8 mouse cellular contexts compared by ENCODE assay signal in the genomic region with DNA sequence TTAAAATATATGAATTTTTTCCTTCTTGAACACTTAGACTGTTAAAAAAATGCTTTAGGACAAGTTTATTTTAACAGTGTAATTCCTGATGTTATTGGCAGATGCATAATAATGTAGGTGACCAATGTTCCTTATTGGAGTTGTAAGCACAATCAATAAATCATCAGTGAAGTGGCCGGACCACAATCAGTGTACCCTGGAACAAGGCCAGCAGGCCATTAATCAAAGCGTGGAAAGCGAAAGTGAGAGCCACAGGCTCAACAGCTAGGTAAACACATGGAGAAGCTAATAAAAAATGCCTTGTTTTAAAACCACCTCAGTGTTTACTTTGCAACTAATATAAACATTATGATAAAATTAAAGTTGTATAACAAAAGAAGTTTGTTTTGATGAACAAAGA.
DNase-seq lines count a peak whose midpoint lies in the region; ATAC-seq lines count a peak whose summit lies in the region.

No protein-coding gene starts in this region.

- peak; percentile 11 for DNase-seq in ovary, adult 18-20 months (ENCODE audit: low spot score)
- DNase-seq in ovary, postnatal 10 days (ENCODE audit: low spot score) = no peak
- DNase-seq in heart, postnatal 10 days = peak; percentile 14 to 18
- peak; percentile 53 to 67 for DNase-seq in lung, adult 18-20 months
- DNase-seq in thymus, adult 18-20 months = no peak
- DNase-seq in left cerebral cortex, adult 11 months (ENCODE audit: low spot score) = no peak
- DNase-seq in spleen, adult 18-20 months = no peak

- no peak for ATAC-seq in erythroid progenitor cell, adult 5-6 weeks (replicated peaks; ENCODE audit: low FRiP score, poor library complexity, severe bottlenecking)

- intact Hi-C loops in heart, postnatal 10 days (cut with DNase I) = no loop called here

Comparison
In these comparisons a context has a peak if more than half of its experiments do, and no peak if none do; other contexts are left out.
1. DNase-seq: peak in ovary, adult 18-20 months (single experiment), heart, postnatal 10 days (2 of 2) and lung, adult 18-20 months (2 of 2); none in ovary, postnatal 10 days (single experiment), thymus, adult 18-20 months (0 of 2), left cerebral cortex, adult 11 months (single experiment) and spleen, adult 18-20 months (0 of 2).